Mouse (Mus musculus) lung, postnatal 0 days (tissue): ENCODE data around the gene Gm10644. TPM values are rescaled to one million over a fixed set of nuclear protein-coding genes. Genes with fewer than 3 reads are reported as not detected.
A peak's percentile ranks its signal among the peaks of the same experiment; 100 is the strongest.

ENCODE experiments used
- ATAC-seq: fragments of 200-750 bp; cut with Nextera tagmentation; 2 replicates; pipeline ENCODE4 v1.8.0; 2017; ENCODE audit warnings: moderate library complexity
- DNase-seq: peaks from one replicate; pipeline ENCODE4 v3.0.0-alpha.2; 2016; ENCODE audit warnings: low spot score
- H3K27ac ChIP-seq: fragments of 300-500 bp; sonication (generic); 2 replicates; pipeline ENCODE4 v1.5.1; 2014; ENCODE audit warnings: antibody characterized with exemption, mild to moderate bottlenecking, low read length, mixed read lengths
- H3K27me3 ChIP-seq: fragments of 300-500 bp; sonication (generic); replicated peaks from 2 replicates; pipeline ENCODE4 v1.6.1; 2014; ENCODE audit warnings: low read length, mixed read lengths; ENCODE audit not compliant: insufficient read depth
- H3K36me3 ChIP-seq: fragments of 300-500 bp; sonication (generic); 2 replicates; pipeline ENCODE4 v1.6.1; 2014; ENCODE audit warnings: low read length, mixed read lengths; ENCODE audit not compliant: insufficient read depth
- H3K4me1 ChIP-seq: fragments of 300-500 bp; sonication (generic); 2 replicates; pipeline ENCODE4 v1.6.1; 2014; ENCODE audit warnings: antibody characterized with exemption, low read depth, low read length, mixed read lengths; ENCODE audit not compliant: insufficient read depth
- H3K4me2 ChIP-seq: fragments of 300-500 bp; sonication (generic); replicated peaks from 2 replicates; pipeline ENCODE4 v1.6.1; 2014; ENCODE audit warnings: low read depth, mild to moderate bottlenecking, low read length, moderate library complexity, mixed read lengths
- H3K4me3 ChIP-seq: fragments of 300-500 bp; sonication (generic); 2 replicates; pipeline ENCODE4 v1.5.1; 2014; ENCODE audit warnings: low read depth, low read length
- H3K9ac ChIP-seq: fragments of 300-500 bp; sonication (generic); replicated peaks from 2 replicates; pipeline ENCODE4 v1.6.1; 2014; ENCODE audit warnings: low read depth, mild to moderate bottlenecking
- H3K9me3 ChIP-seq: fragments of 300-500 bp; sonication (generic); 2 replicates; pipeline ENCODE4 v1.6.1; 2016; ENCODE audit warnings: low read length, mixed read lengths
- CTCF ChIP-seq: IDR thresholded peaks from 2 replicates; pipeline ENCODE4 v1.5.1; 2016; ENCODE audit warnings: antibody characterized with exemption, mild to moderate bottlenecking
- EP300 ChIP-seq: IDR thresholded peaks from 2 replicates; pipeline ENCODE4 v1.6.1; 2016; ENCODE audit warnings: antibody characterized with exemption, mild to moderate bottlenecking, control low read depth
- WGBS: fragments of 180-500 bp; shearing (Covaris S2); extraction: QIAGEN DNeasy Blood & Tissue Kit; methylation state at CpG from one replicate; pipeline ENCODE4 v1.1.7; 2014; 5-methylcytosine and 5-hydroxymethylcytosine counted together
- polyA plus RNA-seq: library from polyadenylated mRNA; unstranded; fragments of >200 nt; fragmentation: Nextera tagmentation; extraction: Ambion mirVana; gene quantifications from 2 replicates; pipeline ENCODE4 v1.2.1, GENCODE M21; 2015

The Gm10644 gene
- polyA plus RNA-seq, 1 experiment from 2014 or later, result 0.12 TPM

DNA sequence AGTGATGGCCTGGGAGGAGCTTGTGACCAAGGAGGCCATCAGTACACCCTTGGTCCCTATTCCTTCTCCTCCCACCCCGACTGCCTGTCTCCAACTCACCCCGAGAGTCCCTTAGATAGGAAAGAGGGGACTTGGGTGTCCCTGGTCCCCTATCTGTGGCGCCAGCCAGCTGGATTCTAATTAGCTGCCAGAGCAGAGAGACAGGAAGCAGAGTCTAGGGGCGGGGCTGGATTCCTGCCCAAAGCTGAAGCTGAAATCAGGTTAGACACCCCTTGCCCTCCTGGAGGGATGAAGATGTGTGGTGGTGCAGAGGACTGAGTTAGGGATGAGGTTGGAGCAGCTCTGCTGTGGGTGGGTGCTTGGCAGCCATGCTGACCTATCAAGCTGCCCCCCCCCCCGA, 40.1 kb downstream of the Gm10644 start:
- H3K27me3 ChIP-seq, result no peaks in the 10 kb centered on the region
- TF ChIP-seq CTCF (no peak), EP300 (no peak)
- H3K4me3 ChIP-seq, result no peak overlapping the region
- no peak for DNase-seq
- H3K4me1 ChIP-seq, result peaks cover 9% of the 10 kb centered on the region; the same call in 1 of the 2 replicates
- H3K9me3 ChIP-seq, result no peaks in the 10 kb centered on the region
- H3K27ac ChIP-seq, result no peak overlapping the region
- no peak overlapping the region for H3K4me2 ChIP-seq
- no peak; the same call in 1 of the 2 replicates for ATAC-seq
- H3K36me3 ChIP-seq, result no peaks in the 10 kb centered on the region
- 38% methylated on average over 4 of the region's 5 CpGs for WGBS
- H3K9ac ChIP-seq, result no peak overlapping the region

DNA sequence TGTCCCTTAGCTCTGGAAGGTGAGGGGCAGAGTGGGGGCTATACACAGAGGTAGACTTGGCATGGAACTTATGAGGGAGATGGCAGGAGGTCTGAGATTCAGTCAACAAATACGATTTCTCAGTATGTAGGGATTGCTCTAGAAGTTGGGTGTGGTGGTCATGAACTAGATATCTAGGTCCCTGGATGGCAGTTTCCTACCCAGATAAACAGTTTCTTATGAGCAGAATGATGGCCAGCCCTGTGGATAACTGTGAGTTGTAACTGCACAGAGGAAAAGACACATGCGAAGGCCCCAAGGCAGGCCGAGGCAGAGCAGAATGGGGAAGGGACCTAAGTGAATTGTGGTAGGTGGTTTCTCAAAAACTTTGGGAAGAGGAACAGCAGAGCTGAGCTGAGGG, 40.8 kb downstream of the Gm10644 start:
- no peak overlapping the region for H3K4me2 ChIP-seq
- no peak for DNase-seq
- H3K27ac ChIP-seq, result no peak overlapping the region
- no peaks in the 10 kb centered on the region for H3K9me3 ChIP-seq
- TF ChIP-seq CTCF (no peak), EP300 (no peak)
- H3K4me1 ChIP-seq, result peaks cover 12% of the 10 kb centered on the region; the same call in 1 of the 2 replicates
- 85% methylated on average over 3 of the region's 3 CpGs for WGBS
- no peaks in the 10 kb centered on the region for H3K27me3 ChIP-seq
- no peak for ATAC-seq
- H3K9ac ChIP-seq, result no peak overlapping the region
- H3K4me3 ChIP-seq, result no peak overlapping the region
- no peaks in the 10 kb centered on the region for H3K36me3 ChIP-seq

- TF ChIP-seq CTCF, result no peak
- no peak for TF ChIP-seq EP300
- 54% methylated on average over 5 of the region's 5 CpGs for WGBS
- H3K9ac ChIP-seq, result no peak overlapping the region
- no peak overlapping the region for H3K4me3 ChIP-seq
- H3K27me3 ChIP-seq, result no peaks in the 10 kb centered on the region
- no peaks in the 10 kb centered on the region for H3K9me3 ChIP-seq
- DNase-seq, result peak; percentile 77
- no peaks in the 10 kb centered on the region for H3K36me3 ChIP-seq
- ATAC-seq, result peak; percentile 71
- no peak overlapping the region for H3K27ac ChIP-seq
- no peak overlapping the region for H3K4me2 ChIP-seq
- H3K4me1 ChIP-seq, result peaks cover 12% of the 10 kb centered on the region; the same call in 1 of the 2 replicates
Observed at GRCm38 (mm10) chr8:83911809-83912731, 42.9 kb downstream of the Gm10644 start.

- H3K4me2 ChIP-seq, result no peak overlapping the region
- WGBS, result 35% methylated on average over 7 of the region's 8 CpGs
- peaks cover 12% of the 10 kb centered on the region; the same call in 1 of the 2 replicates for H3K4me1 ChIP-seq
- H3K27me3 ChIP-seq, result no peaks in the 10 kb centered on the region
- ATAC-seq, result no peak
- no peaks in the 10 kb centered on the region for H3K36me3 ChIP-seq
- H3K4me3 ChIP-seq, result no peak overlapping the region
- no peak overlapping the region for H3K9ac ChIP-seq
- DNase-seq, result no peak
- no peaks in the 10 kb centered on the region for H3K9me3 ChIP-seq
- TF ChIP-seq EP300 (no peak), CTCF (0 out of 2 replicates have a peak, but pooled peaks have one; percentile 12)
- H3K27ac ChIP-seq, result no peak overlapping the region
Observed at GRCm38 (mm10) chr8:83909311-83909710, 45.7 kb downstream of the Gm10644 start.

DNA sequence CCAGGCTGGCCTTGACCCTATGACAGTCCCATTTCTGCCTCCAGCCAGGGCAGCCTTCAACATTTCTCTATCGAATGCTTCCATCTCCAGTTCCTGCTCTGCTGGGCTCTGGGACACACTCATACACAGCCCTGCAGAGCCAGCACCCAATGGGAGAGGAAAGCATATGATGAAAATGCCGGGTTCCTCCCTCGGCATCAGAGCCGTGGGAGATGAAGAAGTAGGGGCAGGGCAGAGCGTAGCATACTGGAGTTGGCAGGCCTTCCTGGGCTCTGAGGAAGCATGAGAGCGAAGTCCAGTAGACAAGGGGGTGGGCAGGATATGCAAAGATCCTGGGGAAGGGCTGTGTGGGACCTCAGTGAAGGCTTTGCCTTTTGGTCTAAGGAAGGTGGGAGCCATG, 46.4 kb downstream of the Gm10644 start:
- TF ChIP-seq CTCF (no peak), EP300 (no peak)
- Histone ChIP-seq H3K27me3 (no peaks in the 10 kb centered on the region), H3K9me3 (no peaks in the 10 kb centered on the region), H3K36me3 (no peaks in the 10 kb centered on the region), H3K4me2 (no peak overlapping the region), H3K4me1 (peaks cover 12% of the 10 kb centered on the region; the same call in 1 of the 2 replicates), H3K9ac (no peak overlapping the region), H3K27ac (no peak overlapping the region), H3K4me3 (no peak overlapping the region)
- 57% methylated on average over 6 of the region's 6 CpGs for WGBS
- DNase-seq (no peak), ATAC-seq (no peak)

- H3K9ac ChIP-seq, result no peak overlapping the region
- TF ChIP-seq EP300 (no peak), CTCF (peak; percentile 38)
- no peak for ATAC-seq
- no peaks in the 10 kb centered on the region for H3K9me3 ChIP-seq
- H3K27ac ChIP-seq, result no peak overlapping the region
- WGBS, result 23% methylated on average over 10 of the region's 13 CpGs
- H3K4me3 ChIP-seq, result no peak overlapping the region
- H3K4me1 ChIP-seq, result no peaks in the 10 kb centered on the region
- no peaks in the 10 kb centered on the region for H3K36me3 ChIP-seq
- no peak overlapping the region for H3K4me2 ChIP-seq
- H3K27me3 ChIP-seq, result no peaks in the 10 kb centered on the region
- DNase-seq, result no peak
Observed at GRCm38 (mm10) chr8:83902961-83903666, 51.9 kb downstream of the Gm10644 start.
